Mouse (Mus musculus) megakaryocyte progenitor cell, adult 5-6 weeks (primary cell): Measurements from ENCODE around the gene Rnf166. TPM values are rescaled to one million over a fixed set of nuclear protein-coding genes. Genes with fewer than 3 reads are reported as not detected.
A peak's percentile ranks its signal among the peaks of the same experiment; 100 is the strongest.

Experiments
- ATAC-seq: replicated peaks from 2 replicates; pipeline ENCODE4 v1.8.0; 2016; ENCODE audit warnings: mild to moderate bottlenecking, moderate TSS enrichment, inconsistent platforms; ENCODE audit not compliant: poor library complexity
- total RNA-seq, 2 experiments: library from RNA; stranded (forward) in 1 of 2; stranded (reverse) in 1 of 2; fragments of 157-497, 149-512 nt in 1 of 2; fragments of 200-1000 nt in 1 of 2; gene quantifications; 2 replicates each; pipeline versions ENCODE4 v1.2.3 to v1.2.4; 2015 to 2017

Rnf166 gene
- total RNA-seq, 2 experiments from 2014 or later = 26.6 to 33.2 TPM

DNA sequence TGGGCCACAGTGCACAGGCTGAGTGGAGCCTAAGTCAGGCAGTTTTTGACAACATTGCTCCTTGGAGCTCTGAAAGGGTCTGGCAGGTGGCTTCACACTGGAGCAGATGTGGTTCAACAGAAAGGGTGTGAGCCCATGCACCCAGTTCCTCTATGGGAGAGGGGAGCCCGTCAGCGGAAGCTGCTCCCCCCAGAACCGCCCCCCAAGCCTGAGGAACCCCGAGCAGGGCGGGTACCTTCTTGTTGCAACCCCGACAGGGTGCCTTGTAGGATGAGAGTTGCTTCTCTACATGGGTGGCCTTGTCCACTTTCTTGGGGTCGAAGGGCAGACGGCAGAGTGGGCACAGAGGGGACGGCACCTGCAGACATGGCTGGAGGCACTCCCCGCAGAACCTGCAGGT lies 5.9 kb downstream of the Rnf166 start:
- peak; percentile 27 for ATAC-seq

- no peak for ATAC-seq
These were observed 6.5 kb downstream of the Rnf166 start for GRCm38 (mm10) chr8:122469407-122469806.

- no peak for ATAC-seq
These were observed 8.0 kb downstream of the Rnf166 start for GRCm38 (mm10) chr8:122467816-122468215.

GRCm38 (mm10) chr8:122464985-122465384 lies 10.9 kb downstream of the Rnf166 start:
- ATAC-seq = no peak

DNA sequence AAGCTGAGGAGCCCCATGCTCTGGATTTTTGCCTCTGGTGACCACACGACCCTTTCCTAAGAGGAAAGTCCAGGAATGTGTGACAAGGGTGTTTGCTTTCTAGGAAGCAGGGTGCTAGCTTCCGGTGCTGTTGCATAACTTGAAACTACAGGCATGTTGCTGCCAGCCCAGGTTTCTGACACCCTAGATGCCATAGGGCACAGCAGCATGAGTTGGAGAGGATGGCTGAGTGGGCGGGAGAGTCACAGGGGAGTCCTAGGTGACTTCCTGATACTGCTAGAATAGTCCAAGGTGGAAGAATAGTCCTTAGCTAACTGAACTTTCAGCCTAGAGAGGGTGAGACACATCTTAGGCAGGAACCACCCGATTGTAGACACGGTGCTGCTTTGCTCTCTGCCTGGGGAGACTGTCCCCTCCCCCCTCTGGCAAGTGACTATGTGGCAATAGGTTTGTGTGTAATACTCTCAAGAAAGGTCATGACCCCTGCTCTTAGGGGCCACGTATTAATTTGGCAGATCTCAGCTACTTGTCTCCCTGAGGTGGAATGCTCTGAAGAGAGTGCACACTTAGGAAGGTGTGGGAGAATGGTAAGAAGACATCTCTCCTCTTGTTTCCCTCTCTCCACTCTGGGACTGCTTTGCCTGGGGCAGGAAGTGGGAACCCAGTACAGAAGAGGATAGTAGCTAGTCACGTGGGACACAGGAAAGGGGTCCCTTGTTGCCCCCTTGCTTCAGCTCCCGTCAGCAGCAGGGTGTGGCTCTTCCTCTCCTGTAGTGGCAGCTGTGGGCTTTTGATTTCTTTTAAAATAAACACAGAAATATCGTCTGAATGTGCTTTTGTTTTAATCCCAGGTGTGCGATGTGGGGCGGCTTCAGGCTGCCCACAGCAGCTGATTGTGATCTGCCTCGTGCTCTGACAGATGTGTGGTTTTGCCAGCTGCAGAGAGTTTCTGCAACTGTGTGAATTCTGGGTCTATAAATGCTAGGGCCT lies 11.9 kb downstream of the Rnf166 start:
- peak; percentile 47 for ATAC-seq

DNA sequence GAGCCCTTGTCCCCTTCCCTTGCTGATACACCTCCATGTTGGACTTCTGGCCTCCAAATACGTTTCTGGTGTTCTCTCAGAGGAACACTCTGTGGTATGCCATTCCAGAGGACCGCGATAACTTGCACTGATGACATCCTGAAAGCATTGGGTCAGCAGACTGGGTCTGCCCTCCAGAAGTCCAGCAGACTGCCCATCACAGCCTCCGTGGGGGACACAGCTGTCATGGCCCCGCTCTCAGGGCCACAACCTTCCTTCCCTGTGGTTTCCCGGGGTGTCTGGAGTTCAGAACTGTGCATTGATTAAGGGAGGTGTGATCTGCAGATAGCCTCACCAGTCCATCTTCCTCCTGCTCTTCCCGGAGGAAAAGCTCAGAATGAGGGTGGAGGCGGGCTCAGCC lies 13.4 kb downstream of the Rnf166 start:
- ATAC-seq = no peak

- no peak for ATAC-seq
These were observed 14.3 kb downstream of the Rnf166 start for GRCm38 (mm10) chr8:122461473-122462148.

DNA sequence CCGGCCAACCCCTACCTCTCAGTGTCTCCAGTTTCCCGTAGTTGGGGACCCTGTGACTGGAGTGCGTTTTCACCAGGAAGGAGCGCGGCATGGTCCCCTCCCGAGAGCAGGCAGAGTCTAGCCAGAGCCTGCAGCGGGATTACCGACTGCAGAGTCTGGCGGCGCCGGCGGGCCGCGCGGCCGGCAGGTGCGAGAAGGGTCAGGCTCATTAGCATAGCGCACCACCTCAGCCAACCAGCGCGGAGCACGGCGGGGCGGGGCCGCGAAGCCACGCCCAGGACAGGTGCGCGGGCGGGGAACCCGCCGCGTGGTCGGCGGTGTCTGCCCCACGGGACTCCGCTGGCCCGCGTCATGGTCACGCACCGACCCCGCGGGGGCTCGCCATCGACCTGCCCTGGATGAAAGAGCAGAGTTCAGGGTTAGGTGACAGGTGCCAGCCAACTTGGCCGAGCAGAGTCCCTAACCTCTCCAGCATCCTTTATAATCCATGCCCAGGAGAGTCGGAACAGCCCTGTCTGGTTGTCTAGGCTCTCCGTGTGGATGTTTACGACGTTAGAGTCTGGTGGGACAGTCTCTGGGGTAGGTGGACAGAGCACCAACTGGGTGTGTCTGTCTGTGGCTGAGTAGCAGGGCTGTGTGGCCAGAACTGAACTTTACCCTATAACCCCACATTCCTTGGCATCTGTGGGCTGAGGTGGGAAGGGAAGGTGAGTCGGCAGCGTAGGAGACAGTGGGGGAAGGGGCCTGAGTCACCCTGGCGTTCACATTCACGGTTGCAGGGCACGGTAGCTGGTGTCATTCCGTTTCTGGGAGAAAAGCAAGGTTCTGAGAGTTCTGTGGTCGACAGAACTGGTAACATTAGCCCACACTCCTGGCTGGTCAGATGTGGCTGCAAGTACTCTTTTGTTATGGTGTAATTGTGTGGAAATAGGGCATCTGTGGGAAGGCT lies 15.1 kb downstream of the Rnf166 start, which contains the start of gene Snai3:
Snai3 (minus strand) TSS at position 210 of the 949 bp plus-strand sequence.
- ATAC-seq = peak; percentile 45

DNA sequence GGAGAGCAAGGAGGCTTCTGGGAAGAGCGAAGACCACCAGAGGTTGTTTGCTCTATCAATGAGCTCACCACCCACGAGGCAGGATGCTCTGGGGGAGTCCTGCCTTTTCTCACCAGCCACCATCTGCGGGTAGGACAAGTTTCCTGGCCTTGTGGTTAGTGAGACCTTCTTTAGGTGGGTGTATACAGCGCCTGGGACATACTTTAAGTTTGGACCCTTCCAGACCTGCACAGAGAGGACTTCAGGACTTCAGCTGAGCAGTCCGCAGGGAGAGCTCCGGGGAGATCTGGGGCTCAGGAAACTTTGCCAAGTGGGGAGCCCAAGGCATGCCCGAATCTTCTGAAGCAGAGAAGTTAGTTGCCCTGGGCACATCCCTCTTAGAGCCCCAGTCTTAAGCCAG lies 15.9 kb downstream of the Rnf166 start:
- ATAC-seq = no peak

DNA sequence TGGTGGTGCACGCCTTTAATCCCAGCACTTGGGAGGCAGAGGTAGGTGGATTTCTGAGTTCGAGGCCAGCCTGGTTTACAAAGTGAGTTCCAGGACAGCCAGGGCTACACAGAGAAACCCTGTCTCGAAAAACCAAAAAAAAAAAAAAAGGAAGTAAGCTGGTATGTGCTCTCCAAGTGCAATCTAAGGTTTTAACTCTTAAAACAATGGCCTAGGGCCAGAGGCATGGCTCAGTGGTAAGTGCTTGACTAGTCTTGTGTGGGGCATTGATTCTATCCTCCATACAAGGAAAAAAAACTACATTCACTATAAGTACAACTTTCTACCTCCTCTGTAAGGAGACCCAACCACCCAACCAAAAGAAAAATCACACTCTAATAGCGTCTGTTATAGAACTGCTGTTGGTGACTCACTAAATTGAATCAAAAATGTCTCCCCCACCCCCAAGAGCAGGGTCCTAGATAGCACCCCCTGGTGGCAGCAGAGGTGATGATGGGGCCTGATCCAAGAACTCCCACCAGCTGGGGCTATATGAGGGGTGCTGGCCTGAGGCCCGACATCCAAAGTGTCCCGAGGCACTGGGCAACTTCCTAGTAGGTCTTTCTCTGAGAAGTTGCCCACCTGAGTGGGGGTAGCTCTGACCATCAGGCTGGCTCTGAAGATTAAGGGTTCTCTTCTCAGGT lies 16.5 kb downstream of the Rnf166 start:
- ATAC-seq = no peak

- no peak for ATAC-seq
These were observed 18.7 kb downstream of the Rnf166 start for GRCm38 (mm10) chr8:122457171-122457570.

DNA sequence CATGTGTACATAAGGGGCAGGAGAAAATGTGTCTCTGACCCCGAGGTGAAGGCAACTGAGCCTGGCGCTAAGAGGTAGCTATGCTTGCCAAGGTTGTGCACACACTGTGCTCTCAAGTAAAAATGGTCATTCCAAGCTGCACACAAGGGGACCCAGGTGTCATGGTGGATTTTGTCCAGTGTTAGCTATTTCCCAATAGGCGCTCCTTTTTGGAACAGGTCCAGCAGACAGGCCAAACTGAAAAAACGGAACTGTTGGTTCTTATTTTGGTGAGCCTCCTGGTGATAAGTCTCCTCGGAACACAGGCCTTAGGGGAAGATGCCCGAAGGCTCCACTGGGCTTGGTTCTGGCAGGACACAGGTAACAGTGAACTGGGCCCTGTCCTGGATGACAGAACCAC lies 21.5 kb downstream of the Rnf166 start:
- peak; percentile 50 for ATAC-seq

DNA sequence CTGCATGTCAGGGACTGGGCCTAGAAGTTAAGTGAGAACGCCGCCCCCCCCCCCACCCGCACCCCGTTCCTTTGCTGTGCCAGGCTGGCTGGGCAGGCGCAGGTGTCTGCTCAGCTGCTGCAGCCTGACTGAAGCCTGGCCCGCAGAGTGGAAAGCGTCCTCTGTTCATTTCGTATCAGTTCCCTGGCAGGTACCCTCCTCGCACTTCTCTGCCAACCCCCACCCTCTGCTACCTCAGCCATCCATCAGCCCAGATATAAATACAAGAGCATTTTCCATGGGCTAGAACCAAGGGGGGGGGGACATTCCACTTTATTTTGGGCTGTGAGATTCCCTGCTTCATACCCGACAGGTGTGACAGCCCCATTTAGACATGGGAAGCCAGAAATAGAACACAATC lies 23.7 kb downstream of the Rnf166 start:
- no peak for ATAC-seq

- ATAC-seq = no peak
These were observed 24.6 kb downstream of the Rnf166 start for GRCm38 (mm10) chr8:122451161-122451703.

- no peak for ATAC-seq
These were observed 30.7 kb downstream of the Rnf166 start for GRCm38 (mm10) chr8:122445203-122445602.

DNA sequence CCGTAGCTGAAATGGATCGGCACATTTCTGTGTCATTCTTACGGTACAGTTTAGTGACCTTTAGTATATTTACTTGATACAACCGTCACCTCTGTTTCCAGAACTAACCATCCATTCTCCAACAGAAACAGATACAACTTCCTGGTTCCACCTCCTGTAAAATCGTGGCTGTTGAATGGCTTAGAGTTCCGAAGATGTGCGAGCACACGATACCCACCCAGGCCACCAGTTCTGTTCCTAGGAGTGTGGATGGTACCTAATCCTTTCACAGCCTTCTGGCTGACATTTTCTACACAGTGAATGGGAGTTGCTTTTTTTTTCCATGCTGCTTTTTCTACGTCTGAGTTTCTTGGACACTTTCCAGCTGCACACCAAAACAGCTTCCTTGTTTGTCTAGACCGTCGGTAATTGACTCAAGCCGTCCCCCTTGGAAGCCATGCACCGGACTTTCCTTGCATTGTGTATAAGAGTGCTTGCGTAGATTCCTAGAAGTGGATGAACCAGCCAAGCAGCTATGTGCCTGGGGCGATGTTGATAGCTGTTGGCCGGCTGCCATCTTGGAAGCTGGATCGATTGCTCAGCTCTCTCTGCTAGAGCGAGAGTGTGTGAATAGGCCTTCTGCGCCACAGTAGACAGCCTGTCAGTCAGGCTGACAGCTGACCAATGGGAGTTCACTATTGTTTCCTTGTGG lies 31.7 kb downstream of the Rnf166 start:
- peak; percentile 67 for ATAC-seq

GRCm38 (mm10) chr8:122443262-122444006 lies 32.4 kb downstream of the Rnf166 start, which contains the start of gene Mvd:
Mvd (minus strand) TSS chr8:122443422.
- ATAC-seq = peak; percentile 90

DNA sequence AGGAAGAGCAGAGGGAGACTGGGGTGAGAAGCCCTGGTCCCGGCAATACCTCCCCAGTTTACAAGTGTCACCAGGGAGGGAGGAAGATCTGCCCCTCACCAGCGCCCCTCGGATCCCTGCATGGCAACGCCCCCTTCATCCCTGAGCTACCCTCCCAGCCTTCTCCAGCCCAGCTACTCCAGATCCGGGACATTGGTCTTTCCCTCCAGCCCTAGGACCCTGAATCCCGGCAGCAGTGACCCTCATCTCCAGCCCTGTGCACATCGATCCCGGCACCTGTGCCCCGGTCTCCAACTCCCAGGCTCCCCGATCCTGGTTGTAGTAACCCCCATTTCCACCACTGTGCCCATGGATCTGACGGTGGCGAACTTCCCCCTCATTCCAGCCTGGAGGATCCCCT lies 33.1 kb downstream of the Rnf166 start:
- no peak for ATAC-seq

DNA sequence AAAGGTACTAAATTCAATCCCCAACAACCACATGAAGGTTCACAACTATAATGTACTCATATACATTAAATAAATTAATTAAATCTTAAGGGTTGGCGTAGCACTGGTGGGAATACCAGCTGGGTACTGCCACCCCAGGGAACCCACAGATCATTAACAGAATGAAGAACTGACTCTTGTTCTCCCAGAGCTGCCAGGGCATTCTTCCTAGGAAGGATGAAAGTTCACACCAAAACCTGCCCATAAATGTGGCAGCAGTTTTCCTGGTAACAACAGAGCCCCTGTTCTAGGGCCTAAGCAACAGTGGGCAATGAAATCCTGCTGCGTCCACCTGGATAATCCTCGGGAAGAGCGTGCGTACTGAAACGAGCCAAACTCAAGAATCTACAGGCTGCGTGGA lies 33.5 kb downstream of the Rnf166 start:
- ATAC-seq = no peak
